Mouse (Mus musculus): Measurements from ENCODE around the gene Clint1.

Clint1 gene

GRCm38 (mm10) chr11:45942281-45942680, 90.4 kb downstream of the Clint1 start:
- POLR2A ChIA-PET, result interaction anchor here in 1 of 4 experiments (1.1 to 1.2 kb wide), 2 partner anchors 9 to 16 kb away, joined by 3 read pairs; no protein-coding TSS in a partner anchor
- CTCF ChIA-PET, result interaction anchor here in 2 of 4 experiments (2.6 to 3.6 kb wide), 2 partner anchors 15 to 16 kb away, joined by 12 to 20 read pairs; no protein-coding TSS in a partner anchor

DNA sequence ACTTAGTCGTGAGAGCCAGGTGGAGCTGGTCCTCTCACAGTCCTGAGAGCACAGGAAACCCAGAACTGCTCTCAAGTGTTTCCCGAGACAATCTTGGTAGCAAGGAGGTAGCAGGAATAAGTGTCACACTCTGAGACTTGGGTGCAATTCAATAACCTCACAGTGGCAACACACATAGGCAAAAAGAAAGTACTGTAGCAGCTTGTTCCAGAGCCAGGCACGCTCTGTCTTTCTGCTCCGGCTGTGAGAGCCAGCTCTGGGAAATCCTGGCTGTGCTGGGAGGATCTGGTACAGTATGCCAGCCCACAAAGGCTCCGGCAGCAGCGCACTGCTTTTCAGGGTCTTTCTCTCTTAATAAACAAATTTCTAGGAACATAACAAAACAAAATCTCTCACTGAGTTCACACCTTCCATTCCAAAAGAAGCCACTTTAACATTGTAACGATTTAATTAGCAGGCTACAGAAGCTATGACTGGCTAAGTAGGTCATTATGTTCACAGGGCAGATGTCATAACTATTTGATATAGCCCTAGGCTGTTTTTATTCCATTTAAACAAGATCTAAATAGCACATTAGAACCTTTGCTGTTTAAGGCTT, 91.4 kb downstream of the Clint1 start:
- POLR2A ChIA-PET, result interaction anchor here in 3 of 4 experiments (0.6 to 3.9 kb wide), 10 partner anchors 9 to 181 kb away, joined by 3 to 25 read pairs (median 4); partner anchors contain the start of gene Thg1l (in 2 of the 3)
- CTCF ChIA-PET, result interaction anchor here in 3 of 4 experiments (1.1 to 3.6 kb wide), 5 partner anchors 16 to 334 kb away, joined by 3 to 20 read pairs (median 7); no protein-coding TSS in a partner anchor

DNA sequence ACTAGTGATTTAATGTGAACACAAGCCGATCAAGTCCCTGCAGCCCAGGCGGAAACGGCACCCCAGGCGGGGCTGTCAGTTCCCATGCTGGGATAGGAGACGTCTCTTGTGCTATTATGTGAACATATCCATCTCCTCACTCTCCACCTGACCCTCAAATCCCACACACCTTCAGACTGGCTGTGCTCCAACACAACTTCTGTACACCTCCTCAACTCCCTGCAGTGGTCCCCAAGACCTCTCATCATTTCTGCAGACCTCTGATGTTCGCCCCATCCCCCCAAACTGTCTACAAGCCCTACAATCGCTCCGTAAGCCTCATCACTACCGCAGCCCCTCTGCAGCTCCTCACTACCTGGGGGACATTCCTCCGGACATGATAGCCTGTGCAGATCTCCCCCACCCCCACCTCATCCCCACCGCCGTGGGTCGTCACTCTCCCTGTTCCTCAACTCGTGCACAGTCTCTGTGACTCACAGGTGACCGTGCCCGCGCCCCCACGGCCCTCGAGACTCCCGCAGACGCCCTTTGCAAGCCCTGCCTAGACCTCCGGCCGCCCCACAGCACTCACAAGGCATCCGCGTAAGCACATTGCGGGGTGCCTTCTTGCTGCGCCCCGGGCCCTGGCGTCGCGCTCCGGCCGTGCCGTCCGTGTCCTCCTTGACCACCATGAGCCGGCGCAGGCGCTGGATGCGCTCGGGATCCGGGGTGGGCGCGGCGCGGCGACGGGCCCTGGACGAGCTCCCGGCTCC, 92.2 kb downstream of the Clint1 start:
- CTCF ChIA-PET, result interaction anchor here (0.5 to 3.6 kb wide), 24 partner anchors 10 to 333 kb away, joined by 3 to 20 read pairs (median 4); partner anchors contain the start of gene Thg1l (in 1 of the 4)
- POLR2A ChIA-PET, result interaction anchor here in 3 of 4 experiments (0.5 to 3.9 kb wide), 13 partner anchors 9 to 220 kb away, joined by 3 to 25 read pairs (median 4); partner anchors contain the start of gene Thg1l (in 2 of the 3)

DNA sequence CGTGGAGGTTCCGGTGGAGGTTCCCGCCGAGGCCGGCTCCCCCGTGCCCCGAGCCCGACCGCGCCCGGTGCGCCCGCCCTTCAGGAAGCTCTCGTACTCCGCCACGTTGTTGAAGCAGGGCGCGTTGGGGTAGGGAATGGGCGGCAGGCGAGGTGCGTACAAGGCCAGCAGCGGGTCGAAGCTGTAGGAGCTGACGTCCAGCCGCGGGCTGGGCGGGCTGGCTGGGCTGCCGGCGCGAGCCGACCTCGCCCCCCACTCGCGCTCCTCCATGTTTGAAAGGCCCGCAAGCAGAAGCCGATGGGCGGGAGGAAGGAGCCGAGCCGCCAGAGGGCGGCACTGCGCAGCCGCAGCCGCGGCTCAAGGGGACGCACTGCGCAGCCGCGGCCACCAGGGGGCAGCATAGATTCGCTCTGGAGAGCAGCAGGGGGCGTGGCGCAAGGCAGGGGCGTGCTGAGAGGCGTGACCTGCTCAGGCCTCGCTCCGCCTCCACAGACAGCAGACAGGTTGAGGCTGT, 92.8 kb downstream of the Clint1 start, which contains the start of gene Lsm11:
Gene Lsm11, minus strand, starts transcription at position 293 of the 514 bp plus-strand sequence.
- ChIA-PET POLR2A (interaction anchor here in 3 of 4 experiments (0.5 to 3.9 kb wide), 15 partner anchors 10 to 355 kb away, joined by 3 to 25 read pairs (median 4); partner anchors contain the start of gene Thg1l (in 2 of the 3)), CTCF (interaction anchor here (0.5 to 3.6 kb wide), 25 partner anchors 9 to 332 kb away, joined by 3 to 20 read pairs (median 4); partner anchors contain the start of gene Thg1l (in 1 of the 4))

- CTCF ChIA-PET, result interaction anchor here in 1 of 4 experiments (0.6 to 1.8 kb wide), 3 partner anchors 20 to 330 kb away, joined by 4 to 7 read pairs (median 5); no protein-coding TSS in a partner anchor
- POLR2A ChIA-PET, result interaction anchor here in 3 of 4 experiments (0.5 to 3.9 kb wide), 6 partner anchors 7 to 216 kb away, joined by 3 to 25 read pairs (median 4); partner anchors contain the start of gene Thg1l (in 2 of the 3)
These were observed 94.9 kb downstream of the Clint1 start for GRCm38 (mm10) chr11:45946796-45947195.

GRCm38 (mm10) chr11:45947491-45947890, 95.6 kb downstream of the Clint1 start:
- CTCF ChIA-PET, result no interaction called here
- POLR2A ChIA-PET, result interaction anchor here in 2 of 4 experiments (1.0 to 2.5 kb wide), 2 partner anchors 7 to 216 kb away, joined by 3 to 7 read pairs; partner anchors contain the start of gene Thg1l (in 1 of the 2)

GRCm38 (mm10) chr11:45955127-45955627, 103.3 kb downstream of the Clint1 start, which contains the start of gene Thg1l:
Gene Thg1l (minus strand): TSS chr11:45955494.
- ChIA-PET CTCF (interaction anchor here in 3 of 4 experiments (0.6 to 1.4 kb wide), 9 partner anchors 11 to 382 kb away, joined by 3 to 6 read pairs (median 3); partner anchors contain the start of gene Lsm11 (in 1 of the 3)), POLR2A (interaction anchor here in 3 of 4 experiments (0.5 to 2.5 kb wide), 18 partner anchors 9 to 299 kb away, joined by 3 to 25 read pairs (median 4); partner anchors contain the start of genes Lsm11 (in 2 of the 3) and Adam19 (in 1 of the 3))

DNA sequence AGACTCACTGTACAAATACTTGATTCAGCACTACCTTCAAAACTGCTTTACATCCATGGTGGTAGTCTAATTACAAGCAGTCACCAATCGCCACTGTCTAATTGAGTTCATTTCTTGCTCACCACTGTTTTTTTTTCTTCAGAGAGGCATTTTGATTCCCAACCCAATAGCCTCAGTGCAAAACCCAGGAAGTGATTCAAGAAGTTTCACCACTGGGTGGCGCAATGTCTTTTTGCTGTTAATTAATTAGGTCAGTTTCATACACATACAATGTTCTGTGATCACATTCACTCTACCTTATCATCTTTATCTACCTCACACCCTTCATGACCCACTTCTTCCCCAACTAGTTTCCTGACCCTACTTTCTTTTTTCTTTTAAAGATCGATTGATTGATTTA, 107.7 kb downstream of the Clint1 start:
- POLR2A ChIA-PET, result interaction anchor here in 2 of 4 experiments (0.6 to 0.8 kb wide), 2 partner anchors 264 to 304 kb away, joined by 3 to 4 read pairs; no protein-coding TSS in a partner anchor
- CTCF ChIA-PET, result interaction anchor here in 2 of 4 experiments (0.6 to 1.2 kb wide), 5 partner anchors 14 to 292 kb away, joined by 3 to 6 read pairs (median 3); partner anchors contain the start of gene Lsm11 (in 1 of the 2)

DNA sequence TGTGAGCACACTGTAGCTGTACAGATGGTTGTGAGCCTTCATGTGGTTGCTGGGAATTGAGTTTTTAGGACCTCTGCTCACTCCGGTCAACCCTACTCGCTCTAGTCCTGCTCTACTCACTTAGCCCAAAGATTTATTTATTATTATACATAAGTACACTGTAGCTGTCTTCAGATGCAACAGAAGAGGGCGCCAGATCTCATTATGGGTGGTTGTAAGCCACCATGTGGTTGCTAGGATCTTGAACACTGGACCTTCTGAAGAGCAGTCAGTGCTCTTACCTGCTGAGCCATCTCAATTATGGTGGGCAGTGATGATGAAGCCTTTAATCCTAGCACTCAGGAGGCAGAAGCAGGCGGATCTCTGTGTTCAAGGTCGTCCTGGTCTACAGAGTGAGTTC, 108.2 kb downstream of the Clint1 start:
- ChIA-PET POLR2A (interaction anchor here in 1 of 4 experiments (0.6 kb wide), 1 partner anchor 304 kb away, joined by 3 read pairs; no protein-coding TSS in a partner anchor), CTCF (interaction anchor here in 2 of 4 experiments (0.6 to 1.2 kb wide), 5 partner anchors 15 to 292 kb away, joined by 3 to 6 read pairs (median 3); partner anchors contain the start of gene Lsm11 (in 1 of the 2))
